Mouse (Mus musculus): ENCODE results near the gene Unc5a. TPM values are rescaled to one million over a fixed set of nuclear protein-coding genes. Genes with fewer than 3 reads are reported as not detected.

The Unc5a gene
- polyA plus RNA-seq, 1 experiment, result 0.01 TPM

DNA sequence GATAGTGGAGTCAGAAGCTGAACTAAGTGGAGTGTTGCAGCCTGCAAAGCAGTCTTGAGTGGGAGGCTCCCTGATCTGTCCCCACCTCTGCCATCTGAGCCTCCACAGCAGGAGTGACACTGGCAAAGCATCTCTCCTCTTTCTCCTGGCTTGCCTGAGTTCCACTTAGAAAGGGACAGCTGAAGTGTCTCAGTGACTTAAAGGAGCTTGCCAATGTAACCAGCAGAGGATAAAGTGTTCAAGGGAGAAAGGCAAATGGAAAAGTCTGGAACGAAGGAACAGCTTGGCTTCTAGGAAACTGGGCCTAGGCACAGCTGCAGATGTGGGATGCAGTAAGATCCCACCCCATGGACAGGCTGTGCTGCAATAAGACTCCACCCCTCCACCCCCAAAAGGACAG, 2.8 kb upstream of the Unc5a start:
- no peak overlapping the region for H3ac ChIP-seq (ENCODE audit: control insufficient read depth, insufficient read length, low read depth)
- no peak overlapping the region for H3K4me3 ChIP-seq (ENCODE audit: insufficient read depth, poor library complexity, severe bottlenecking)
- no peaks in the 10 kb centered on the region for H3K79me3 ChIP-seq (ENCODE audit: low read depth)
- H3K79me2 ChIP-seq (ENCODE audit: control insufficient read depth, insufficient read depth), result no peaks in the 10 kb centered on the region
- TF ChIP-seq MYOD1 (IDR thresholded peaks at IDR 0.05; ENCODE audit: control insufficient read depth, insufficient read length, low read depth), result no peak
- no peak for TF ChIP-seq USF1 (IDR thresholded peaks at IDR 0.05; ENCODE audit: low read depth)
- no peak for TF ChIP-seq FOSL1 (IDR thresholded peaks at IDR 0.05; ENCODE audit: insufficient read depth, low read length, poor library complexity, severe bottlenecking)
- H3K36me3 ChIP-seq (ENCODE audit: control insufficient read depth, insufficient read depth), result no peaks in the 10 kb centered on the region
- peaks cover 62% of the 10 kb centered on the region for H3K27me3 ChIP-seq (ENCODE audit: control insufficient read depth, insufficient read depth, insufficient read length)

GRCm38 (mm10) chr13:54949592-54949991, 381 bp downstream of the Unc5a start:
- TF ChIP-seq MAX (IDR thresholded peaks at IDR 0.05) (no peak), FOSL1 (IDR thresholded peaks at IDR 0.05; ENCODE audit: insufficient read depth, low read length, poor library complexity, severe bottlenecking) (no peak), MYOD1 (IDR thresholded peaks at IDR 0.05; ENCODE audit: control insufficient read depth, insufficient read length, low read depth) (no peak), USF1 (IDR thresholded peaks at IDR 0.05; ENCODE audit: low read depth) (no peak), MYOG (IDR thresholded peaks at IDR 0.05; ENCODE audit: control insufficient read depth, extremely low read depth, insufficient read length) (no peak), CEBPB (IDR thresholded peaks at IDR 0.05; ENCODE audit: low read depth) (no peak), CTCF (IDR thresholded peaks at IDR 0.05; ENCODE audit: control insufficient read depth, insufficient read depth, insufficient read length) (no peak)
- peaks cover 78% of the 10 kb centered on the region for H3K27me3 ChIP-seq (ENCODE audit: control insufficient read depth, insufficient read depth, insufficient read length)
- no peak overlapping the region for H3K4me3 ChIP-seq (ENCODE audit: insufficient read depth, poor library complexity, severe bottlenecking)
- no peaks in the 10 kb centered on the region for H3K79me3 ChIP-seq (ENCODE audit: low read depth)
- no peak overlapping the region for H3ac ChIP-seq (ENCODE audit: control insufficient read depth, insufficient read length, low read depth)
- no peaks in the 10 kb centered on the region for H3K36me3 ChIP-seq (ENCODE audit: control insufficient read depth, insufficient read depth)
- no peaks in the 10 kb centered on the region for H3K79me2 ChIP-seq (ENCODE audit: control insufficient read depth, insufficient read depth)

DNA sequence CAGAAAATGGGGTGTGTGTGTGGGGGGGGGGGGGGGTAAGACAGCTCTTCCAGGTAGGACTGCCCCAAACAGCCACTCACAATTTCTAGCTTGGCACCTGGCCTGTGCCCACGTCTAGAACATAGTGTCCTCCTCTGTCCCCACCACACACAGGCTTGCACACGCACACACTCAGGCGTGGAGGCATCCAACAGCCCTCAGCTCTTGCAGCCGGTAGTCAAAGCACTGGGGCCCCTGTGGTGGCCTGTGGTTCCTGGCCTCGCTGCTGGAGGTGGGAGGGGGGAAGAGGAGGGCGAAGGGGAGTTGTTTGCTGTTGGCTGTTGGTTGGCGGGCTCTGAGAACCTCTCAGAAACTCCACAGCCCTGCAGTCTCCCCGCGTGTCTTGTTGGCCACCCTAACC, 920 bp downstream of the Unc5a start:
- no peak overlapping the region for H3ac ChIP-seq (ENCODE audit: control insufficient read depth, insufficient read length, low read depth)
- H3K4me3 ChIP-seq (ENCODE audit: insufficient read depth, poor library complexity, severe bottlenecking), result no peak overlapping the region
- no peaks in the 10 kb centered on the region for H3K79me3 ChIP-seq (ENCODE audit: low read depth)
- peaks cover 83% of the 10 kb centered on the region for H3K27me3 ChIP-seq (ENCODE audit: control insufficient read depth, insufficient read depth, insufficient read length)
- no peaks in the 10 kb centered on the region for H3K79me2 ChIP-seq (ENCODE audit: control insufficient read depth, insufficient read depth)
- no peaks in the 10 kb centered on the region for H3K36me3 ChIP-seq (ENCODE audit: control insufficient read depth, insufficient read depth)
- TF ChIP-seq MAX (IDR thresholded peaks at IDR 0.05) (no peak), USF1 (IDR thresholded peaks at IDR 0.05; ENCODE audit: low read depth) (no peak), CEBPB (IDR thresholded peaks at IDR 0.05; ENCODE audit: low read depth) (no peak), MYOD1 (IDR thresholded peaks at IDR 0.05; ENCODE audit: control insufficient read depth, insufficient read length, low read depth) (no peak), FOSL1 (IDR thresholded peaks at IDR 0.05; ENCODE audit: insufficient read depth, low read length, poor library complexity, severe bottlenecking) (no peak), MYOG (IDR thresholded peaks at IDR 0.05; ENCODE audit: control insufficient read depth, extremely low read depth, insufficient read length) (no peak), CTCF (IDR thresholded peaks at IDR 0.05; ENCODE audit: control insufficient read depth, insufficient read depth, insufficient read length) (no peak)

DNA sequence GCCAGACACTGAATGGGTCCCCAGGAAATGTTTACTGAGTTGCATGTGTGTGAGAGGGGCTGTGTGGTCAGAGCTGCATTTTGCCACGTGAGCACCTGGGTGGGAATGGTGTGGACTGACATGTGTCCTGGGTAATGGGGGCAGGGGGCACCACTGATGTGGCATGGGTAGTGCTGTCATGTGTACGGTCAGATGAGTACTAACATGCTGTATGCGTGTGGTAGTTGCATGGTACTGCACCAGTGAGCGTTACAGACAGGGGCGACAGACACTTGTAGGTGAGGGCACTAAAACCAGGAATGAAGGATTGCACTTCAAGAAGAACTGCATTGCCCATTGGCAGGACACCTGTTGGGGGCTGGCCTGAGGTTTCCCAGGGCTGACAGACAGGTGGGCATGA, 2.0 kb downstream of the Unc5a start:
- no peak overlapping the region for H3ac ChIP-seq (ENCODE audit: control insufficient read depth, insufficient read length, low read depth)
- H3K36me3 ChIP-seq (ENCODE audit: control insufficient read depth, insufficient read depth), result no peaks in the 10 kb centered on the region
- no peak for TF ChIP-seq MYOG (IDR thresholded peaks at IDR 0.05; ENCODE audit: control insufficient read depth, extremely low read depth, insufficient read length)
- TF ChIP-seq MYOD1 (IDR thresholded peaks at IDR 0.05; ENCODE audit: control insufficient read depth, insufficient read length, low read depth), result no peak
- no peak for TF ChIP-seq CTCF (IDR thresholded peaks at IDR 0.05; ENCODE audit: control insufficient read depth, insufficient read depth, insufficient read length)
- TF ChIP-seq CEBPB (IDR thresholded peaks at IDR 0.05; ENCODE audit: low read depth), result no peak
- TF ChIP-seq MAX (IDR thresholded peaks at IDR 0.05), result no peak
- no peak for TF ChIP-seq USF1 (IDR thresholded peaks at IDR 0.05; ENCODE audit: low read depth)
- no peak for TF ChIP-seq FOSL1 (IDR thresholded peaks at IDR 0.05; ENCODE audit: insufficient read depth, low read length, poor library complexity, severe bottlenecking)
- no peaks in the 10 kb centered on the region for H3K79me2 ChIP-seq (ENCODE audit: control insufficient read depth, insufficient read depth)
- H3K4me3 ChIP-seq (ENCODE audit: insufficient read depth, poor library complexity, severe bottlenecking), result no peak overlapping the region
- H3K79me3 ChIP-seq (ENCODE audit: low read depth), result no peaks in the 10 kb centered on the region
- peaks cover 91% of the 10 kb centered on the region for H3K27me3 ChIP-seq (ENCODE audit: control insufficient read depth, insufficient read depth, insufficient read length)

DNA sequence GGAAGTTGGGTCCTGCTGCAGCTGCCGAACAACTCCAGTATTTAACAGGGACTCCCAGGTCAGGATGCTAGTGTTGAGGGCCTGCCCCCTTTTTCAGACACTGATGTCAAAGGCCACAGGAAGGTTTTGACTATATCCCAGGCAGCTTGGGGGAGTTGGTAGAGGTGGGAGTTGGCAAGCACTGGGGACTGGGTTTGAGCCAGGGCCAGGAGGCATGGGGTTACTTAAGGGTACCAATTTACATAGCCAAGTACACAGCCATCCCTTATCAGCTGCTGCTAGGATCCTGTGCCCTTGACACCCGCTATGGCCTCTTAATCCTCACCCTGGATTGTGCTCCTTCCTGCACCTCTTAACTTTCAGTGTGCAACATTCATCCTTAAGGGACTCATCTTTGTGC, 5.5 kb downstream of the Unc5a start:
- Histone ChIP-seq H3K79me3 (ENCODE audit: low read depth) (no peaks in the 10 kb centered on the region), H3K79me2 (ENCODE audit: control insufficient read depth, insufficient read depth) (no peaks in the 10 kb centered on the region), H3K4me3 (ENCODE audit: insufficient read depth, poor library complexity, severe bottlenecking) (no peak overlapping the region), H3ac (ENCODE audit: control insufficient read depth, insufficient read length, low read depth) (no peak overlapping the region), H3K27me3 (ENCODE audit: control insufficient read depth, insufficient read depth, insufficient read length) (peaks cover 92% of the 10 kb centered on the region), H3K36me3 (ENCODE audit: control insufficient read depth, insufficient read depth) (no peaks in the 10 kb centered on the region)
- no peak for TF ChIP-seq MAX (IDR thresholded peaks at IDR 0.05)
- TF ChIP-seq MYOG (IDR thresholded peaks at IDR 0.05; ENCODE audit: control insufficient read depth, extremely low read depth, insufficient read length), result no peak
- TF ChIP-seq CEBPB (IDR thresholded peaks at IDR 0.05; ENCODE audit: low read depth), result no peak
- TF ChIP-seq MYOD1 (IDR thresholded peaks at IDR 0.05; ENCODE audit: control insufficient read depth, insufficient read length, low read depth), result no peak
- no peak for TF ChIP-seq FOSL1 (IDR thresholded peaks at IDR 0.05; ENCODE audit: insufficient read depth, low read length, poor library complexity, severe bottlenecking)
- no peak for TF ChIP-seq CTCF (IDR thresholded peaks at IDR 0.05; ENCODE audit: control insufficient read depth, insufficient read depth, insufficient read length)
- TF ChIP-seq USF1 (IDR thresholded peaks at IDR 0.05; ENCODE audit: low read depth), result no peak

All from C2C12 (cell line).